27 mouse cellular contexts compared by ENCODE assay signal in genomic region chr2:77149576-77149975, GRCm38 (mm10). TPM values are rescaled to one million over a fixed set of nuclear protein-coding genes. Genes with fewer than 3 reads are reported as not detected.
A peak's percentile ranks its signal among the peaks of the same experiment; 100 is the strongest.
DNase-seq lines count a peak whose midpoint lies in the region; ATAC-seq and TF ChIP-seq lines count a peak whose summit lies in the region.
"Had no signal": no experiment of that assay in that cellular context is flagged by ENCODE, and none has a peak within 500 bp of the region (broad histone marks: within the 10 kb centered on the region; RNA-seq: fewer than 3 reads in every experiment).

No protein-coding gene starts in this region.

- no peaks in the 10 kb centered on the region for H3K27me3 ChIP-seq in forebrain, embryonic 14.5 days (replicated peaks; ENCODE audit: control insufficient read depth, insufficient read depth, low read length)
- no peaks in the 10 kb centered on the region for H3K27me3 ChIP-seq in forebrain, embryonic 11.5 days (ENCODE audit: control insufficient read depth, insufficient read depth, low read length)
- H3K27me3 ChIP-seq in hindbrain, postnatal 0 days (ENCODE audit: insufficient read depth, low read length) = no peaks in the 10 kb centered on the region
- H3K27me3 ChIP-seq in hindbrain, embryonic 10.5 days (ENCODE audit: insufficient read depth, poor library complexity, severe bottlenecking) = no peaks in the 10 kb centered on the region
- no peaks in the 10 kb centered on the region for H3K27me3 ChIP-seq in ES-Bruce4 (ENCODE audit: control insufficient read depth, insufficient read depth, low read length, poor library complexity, severe bottlenecking)
- no peaks in the 10 kb centered on the region for H3K27me3 ChIP-seq in midbrain, embryonic 15.5 days (replicated peaks)
- H3K27me3 ChIP-seq: limb, embryonic 13.5 days; lung, embryonic 15.5 days; midbrain, embryonic 12.5 days; neural tube, embryonic 13.5 days; Patski had no signal

- H3K4me3 ChIP-seq in forebrain, embryonic 14.5 days (ENCODE audit: low read depth, low read length) = no peak overlapping the region
- H3K4me3 ChIP-seq in forebrain, embryonic 11.5 days (ENCODE audit: low read depth, low read length) = no peak overlapping the region
- H3K4me3 ChIP-seq in hindbrain, postnatal 0 days (ENCODE audit: low read length) = no peak overlapping the region
- no peak overlapping the region for H3K4me3 ChIP-seq in hindbrain, embryonic 10.5 days
- H3K4me3 ChIP-seq in ES-Bruce4 (ENCODE audit: low read depth, low read length) = no peak overlapping the region
- no peak overlapping the region for H3K4me3 ChIP-seq in midbrain, embryonic 15.5 days
- H3K4me3 ChIP-seq: gastrocnemius, adult 2 months; left cerebral cortex, adult 2 months; limb, embryonic 13.5 days; lung, embryonic 15.5 days; midbrain, embryonic 12.5 days; myocyte; neural tube, embryonic 13.5 days had no signal

- ATAC-seq in forebrain, embryonic 14.5 days = peak; percentile 58; the same call in 1 of the 2 replicates
- no peak for ATAC-seq in forebrain, embryonic 11.5 days (replicated peaks; ENCODE audit: low FRiP score)
- peak; percentile 29; the same call in 1 of the 2 replicates for ATAC-seq in hindbrain, postnatal 0 days
- ATAC-seq in midbrain, embryonic 15.5 days (replicated peaks) = peak; percentile 67; the same call in 1 of the 2 replicates
- ATAC-seq: intestine, postnatal 0 days; Patski had no signal

- no peak for TF ChIP-seq EP300 in ES-Bruce4 (IDR thresholded peaks at IDR 0.05; ENCODE audit: insufficient read depth, low read depth, low read length)

- no peak overlapping the region for H3K9ac ChIP-seq in forebrain, embryonic 14.5 days (ENCODE audit: low read length)
- no peak overlapping the region for H3K9ac ChIP-seq in forebrain, embryonic 11.5 days (ENCODE audit: low read length)
- H3K9ac ChIP-seq in hindbrain, postnatal 0 days (replicated peaks; ENCODE audit: low read length) = no peak overlapping the region
- H3K9ac ChIP-seq in ES-Bruce4 (ENCODE audit: low read depth, poor library complexity, severe bottlenecking) = no peak overlapping the region
- H3K9ac ChIP-seq in midbrain, embryonic 15.5 days = no peak overlapping the region
- H3K9ac ChIP-seq: limb, embryonic 13.5 days; lung, embryonic 15.5 days; midbrain, embryonic 12.5 days; neural tube, embryonic 13.5 days had no signal

- no peak for TF ChIP-seq CTCF in hindbrain, postnatal 0 days (IDR thresholded peaks at IDR 0.05; ENCODE audit: low read depth)
- TF ChIP-seq CTCF in ES-Bruce4 (IDR thresholded peaks at IDR 0.05; ENCODE audit: low read depth, low read length) = no peak

- H3K27ac ChIP-seq in forebrain, embryonic 14.5 days (ENCODE audit: low read depth, low read length) = no peak overlapping the region; the same call in 1 of the 2 replicates
- no peak overlapping the region for H3K27ac ChIP-seq in forebrain, embryonic 11.5 days (ENCODE audit: low read depth, low read length)
- no peak overlapping the region for H3K27ac ChIP-seq in hindbrain, postnatal 0 days
- no peak overlapping the region for H3K27ac ChIP-seq in hindbrain, embryonic 10.5 days
- peak overlapping the region; percentile 59 for H3K27ac ChIP-seq in ES-Bruce4 (ENCODE audit: insufficient read depth, low read length)
- H3K27ac ChIP-seq in midbrain, embryonic 15.5 days = no peak overlapping the region
- H3K27ac ChIP-seq: gastrocnemius, adult 2 months; left cerebral cortex, adult 2 months; limb, embryonic 13.5 days; lung, embryonic 15.5 days; midbrain, embryonic 12.5 days; neural tube, embryonic 13.5 days had no signal

- WGBS in forebrain, embryonic 14.5 days = 36% methylated on average over 2 of the region's 2 CpGs
- WGBS in forebrain, embryonic 11.5 days = 60% methylated on average over 2 of the region's 2 CpGs
- 38% methylated on average over 2 of the region's 2 CpGs for WGBS in hindbrain, postnatal 0 days
- 78% methylated on average over 2 of the region's 2 CpGs for WGBS in hindbrain, embryonic 10.5 days
- WGBS in midbrain, embryonic 15.5 days = 47% methylated on average over 2 of the region's 2 CpGs

- DNase-seq in forebrain, embryonic 14.5 days (ENCODE audit: low spot score) = peak; percentile 30
- no peak for DNase-seq in forebrain, embryonic 11.5 days (ENCODE audit: low spot score)
- DNase-seq in hindbrain, postnatal 0 days (ENCODE audit: low spot score) = no peak
- no peak for DNase-seq in hindbrain, embryonic 10.5 days (ENCODE audit: low spot score)
- DNase-seq in left cerebral cortex, adult 8-10 months (ENCODE audit: low spot score in 2 of 2) = no peak
- DNase-seq: adrenal gland, postnatal 14 days; cerebellum, adult 18-20 months; gastrocnemius, adult 2 months; gastrocnemius, postnatal 36 days; heart, adult 18-20 months; heart, postnatal 4 days; kidney, adult 9 months; kidney, postnatal 10 days; right cerebral cortex, postnatal 14 days; thymus, postnatal 4 days had no signal

- H3K4me2 ChIP-seq in forebrain, embryonic 14.5 days (ENCODE audit: low read length) = no peak overlapping the region
- H3K4me2 ChIP-seq in forebrain, embryonic 11.5 days (ENCODE audit: low read depth, low read length, severe bottlenecking) = no peak overlapping the region
- no peak overlapping the region for H3K4me2 ChIP-seq in hindbrain, postnatal 0 days (ENCODE audit: low read depth, low read length)
- H3K4me2 ChIP-seq in midbrain, embryonic 15.5 days = no peak overlapping the region
- H3K4me2 ChIP-seq: heart, embryonic 11.5 days; limb, embryonic 13.5 days; liver, embryonic 11.5 days; lung, embryonic 15.5 days; midbrain, embryonic 12.5 days; neural tube, embryonic 13.5 days had no signal

- no peak for TF ChIP-seq POLR2A in ES-Bruce4 (IDR thresholded peaks at IDR 0.05; ENCODE audit: insufficient read depth, low read length)

- H3K36me3 ChIP-seq in forebrain, embryonic 14.5 days (ENCODE audit: control insufficient read depth, insufficient read depth, low read length) = no peaks in the 10 kb centered on the region
- H3K36me3 ChIP-seq in forebrain, embryonic 11.5 days (ENCODE audit: control insufficient read depth, insufficient read depth, low read length) = no peaks in the 10 kb centered on the region
- H3K36me3 ChIP-seq in hindbrain, postnatal 0 days (ENCODE audit: insufficient read depth, low read length) = no peaks in the 10 kb centered on the region
- no peaks in the 10 kb centered on the region for H3K36me3 ChIP-seq in hindbrain, embryonic 10.5 days
- H3K36me3 ChIP-seq in ES-Bruce4 (ENCODE audit: control insufficient read depth, insufficient read depth, low read length, poor library complexity, severe bottlenecking) = no peaks in the 10 kb centered on the region
- H3K36me3 ChIP-seq in midbrain, embryonic 15.5 days (replicated peaks) = no peaks in the 10 kb centered on the region
- H3K36me3 ChIP-seq: limb, embryonic 13.5 days; lung, embryonic 15.5 days; midbrain, embryonic 12.5 days; neural tube, embryonic 13.5 days had no signal

- H3K4me1 ChIP-seq in forebrain, embryonic 14.5 days (ENCODE audit: control insufficient read depth, insufficient read depth, low read length) = peaks cover 13% of the 10 kb centered on the region
- no peaks in the 10 kb centered on the region for H3K4me1 ChIP-seq in forebrain, embryonic 11.5 days (replicated peaks; ENCODE audit: control insufficient read depth, insufficient read depth, low read length)
- peaks cover 10% of the 10 kb centered on the region; the same call in 1 of the 2 replicates for H3K4me1 ChIP-seq in hindbrain, postnatal 0 days (ENCODE audit: insufficient read depth, low read length)
- H3K4me1 ChIP-seq in hindbrain, embryonic 10.5 days (replicated peaks) = 0 out of 2 replicates have a peak, but pooled peaks cover 8% of the 10 kb centered on the region
- peaks cover 6% of the 10 kb centered on the region for H3K4me1 ChIP-seq in ES-Bruce4 (ENCODE audit: control insufficient read depth, insufficient read depth, low read length)
- peaks cover 16% of the 10 kb centered on the region for H3K4me1 ChIP-seq in midbrain, embryonic 15.5 days
- H3K4me1 ChIP-seq: limb, embryonic 13.5 days; lung, embryonic 15.5 days had no signal

- no peaks in the 10 kb centered on the region for H3K9me3 ChIP-seq in forebrain, embryonic 14.5 days (replicated peaks; ENCODE audit: control insufficient read depth, low read length)
- H3K9me3 ChIP-seq in forebrain, embryonic 11.5 days (ENCODE audit: control insufficient read depth, low read length) = no peaks in the 10 kb centered on the region
- H3K9me3 ChIP-seq in hindbrain, postnatal 0 days (ENCODE audit: low read length) = no peaks in the 10 kb centered on the region
- H3K9me3 ChIP-seq in hindbrain, embryonic 10.5 days = no peaks in the 10 kb centered on the region
- H3K9me3 ChIP-seq in ES-Bruce4 (replicated peaks; ENCODE audit: control insufficient read depth, insufficient read depth, low read length, poor library complexity, severe bottlenecking) = no peaks in the 10 kb centered on the region; the same call in 1 of the 2 replicates
- no peaks in the 10 kb centered on the region for H3K9me3 ChIP-seq in midbrain, embryonic 15.5 days
- H3K9me3 ChIP-seq: limb, embryonic 13.5 days; lung, embryonic 15.5 days; midbrain, embryonic 12.5 days; neural tube, embryonic 13.5 days had no signal

RNA-seq across cellular contexts. Expression of gene Ccdc141, which starts 20.9 kb away (rescaled TPM):
- polyA plus RNA-seq in forebrain, embryonic 14.5 days (2014; fragmentation: Nextera tagmentation; extraction: Ambion mirVana) = 4.3 and 5.1 TPM in 2 replicates
- polyA plus RNA-seq in forebrain, embryonic 11.5 days (2014; fragmentation: Nextera tagmentation; extraction: Ambion mirVana) = 2.4 and 3.4 TPM in 2 replicates
- 11.7 and 20.0 TPM in 2 replicates for total RNA-seq in hindbrain, postnatal 0 days (2014; rRNA removed)
- polyA plus RNA-seq in hindbrain, postnatal 0 days (2015; fragmentation: Nextera tagmentation; extraction: Ambion mirVana) = 10.1 and 13.6 TPM in 2 replicates
- 2.8 and 3.4 TPM in 2 replicates for polyA plus RNA-seq in hindbrain, embryonic 10.5 days (2016; fragmentation: Nextera tagmentation; extraction: Ambion mirVana)
- 2.3 and 6.6 TPM in 2 replicates for polyA plus RNA-seq in ES-Bruce4 (2011; ENCODE audit: insufficient read depth, insufficient read length, low read depth, missing spikeins)
- 7.3 and 8.4 TPM in 2 replicates for polyA plus RNA-seq in midbrain, embryonic 15.5 days (2015; fragmentation: Nextera tagmentation; extraction: Ambion mirVana)
- total RNA-seq in left cerebral cortex, adult 8-10 months (2022) = 10 to 100 TPM; 19.5 to 27.3 (median 21.1) TPM
